Mouse (Mus musculus) hindbrain, embryonic 14.5 days (tissue): ENCODE data around the gene Tnfsf8. TPM values are rescaled to one million over a fixed set of nuclear protein-coding genes. Genes with fewer than 3 reads are reported as not detected.

Experiments used
- ATAC-seq: fragments of 200-750 bp; cut with Nextera tagmentation; 2 replicates; pipeline ENCODE4 v1.8.0; 2017; ENCODE audit warnings: moderate number of reproducible peaks, mild to moderate bottlenecking, moderate TSS enrichment, moderate library complexity; ENCODE audit not compliant: low FRiP score
- DNase-seq: peaks from one replicate; pipeline ENCODE4 v3.0.0-alpha.2; 2015; ENCODE audit warnings: low spot score
- H3K27ac ChIP-seq: fragments of 300-500 bp; sonication (generic); 2 replicates; pipeline ENCODE4 v1.5.1; 2014; ENCODE audit warnings: mild to moderate bottlenecking, moderate library complexity
- H3K27me3 ChIP-seq: fragments of 300-500 bp; sonication (generic); 2 replicates; pipeline ENCODE4 v1.6.1; 2014; ENCODE audit warnings: mild to moderate bottlenecking, low read length, mixed read lengths; ENCODE audit not compliant: control insufficient read depth, insufficient read depth
- H3K36me3 ChIP-seq: fragments of 300-500 bp; sonication (generic); replicated peaks from 2 replicates; pipeline ENCODE4 v1.6.1; 2014; ENCODE audit not compliant: control insufficient read depth, insufficient read depth
- H3K4me1 ChIP-seq: fragments of 300-500 bp; sonication (generic); replicated peaks from 2 replicates; pipeline ENCODE4 v1.6.1; 2014; ENCODE audit warnings: antibody characterized with exemption, low read length, mixed read lengths; ENCODE audit not compliant: control insufficient read depth, insufficient read depth
- H3K4me2 ChIP-seq: fragments of 300-500 bp; sonication (generic); replicated peaks from 2 replicates; pipeline ENCODE4 v1.6.1; 2014; ENCODE audit warnings: mild to moderate bottlenecking, moderate library complexity
- H3K4me3 ChIP-seq: fragments of 300-500 bp; sonication (generic); replicated peaks from 2 replicates; pipeline ENCODE4 v1.5.1; 2014; ENCODE audit warnings: mild to moderate bottlenecking, low read length
- H3K9ac ChIP-seq: fragments of 300-500 bp; sonication (generic); 2 replicates; pipeline ENCODE4 v1.6.1; 2014
- H3K9me3 ChIP-seq: fragments of 300-500 bp; sonication (generic); 2 replicates; pipeline ENCODE4 v1.6.1; 2016; ENCODE audit warnings: low read length; ENCODE audit not compliant: control insufficient read depth
- WGBS: fragments of 180-500 bp; shearing (Covaris S2); extraction: QIAGEN DNeasy Blood & Tissue Kit; methylation state at CpG from one replicate; pipeline ENCODE4 v1.1.7; 2014; 5-methylcytosine and 5-hydroxymethylcytosine counted together
- polyA plus RNA-seq: library from polyadenylated mRNA; unstranded; fragments of >200 nt; fragmentation: Nextera tagmentation; extraction: Ambion mirVana; gene quantifications from 2 replicates; pipeline ENCODE4 v1.2.1, GENCODE M21; 2014

Tnfsf8 gene
- polyA plus RNA-seq, 1 experiment from 2014 or later, result not detected

DNA sequence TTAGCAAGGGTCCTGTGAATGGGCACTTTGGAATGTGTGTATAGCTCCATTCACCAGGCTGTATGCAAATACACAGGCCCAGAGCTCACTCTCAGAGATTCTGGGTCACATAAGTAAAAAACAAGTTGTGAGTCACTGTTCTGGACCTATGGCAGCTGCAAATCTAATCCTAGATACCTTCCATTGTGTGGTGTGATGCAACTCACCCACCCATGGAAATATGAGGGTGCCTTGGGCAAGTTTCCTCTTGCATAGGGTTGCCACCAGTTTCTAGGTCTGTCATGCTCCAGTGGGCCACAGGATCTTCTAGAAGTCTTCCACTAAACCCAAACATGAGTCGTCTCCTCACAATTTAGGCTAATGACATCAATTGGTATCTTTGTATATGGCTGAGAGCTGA is 64.6 kb downstream of the Tnfsf8 start:
- no peak overlapping the region for H3K9ac ChIP-seq
- no peaks in the 10 kb centered on the region for H3K27me3 ChIP-seq
- 98% methylated on average over 1 of the region's 1 CpGs for WGBS
- H3K4me2 ChIP-seq, result no peak overlapping the region
- H3K4me3 ChIP-seq, result no peak overlapping the region
- no peak overlapping the region for H3K27ac ChIP-seq
- no peaks in the 10 kb centered on the region for H3K36me3 ChIP-seq
- H3K4me1 ChIP-seq, result no peaks in the 10 kb centered on the region
- no peak for DNase-seq
- H3K9me3 ChIP-seq, result no peaks in the 10 kb centered on the region
- ATAC-seq, result no peak

DNA sequence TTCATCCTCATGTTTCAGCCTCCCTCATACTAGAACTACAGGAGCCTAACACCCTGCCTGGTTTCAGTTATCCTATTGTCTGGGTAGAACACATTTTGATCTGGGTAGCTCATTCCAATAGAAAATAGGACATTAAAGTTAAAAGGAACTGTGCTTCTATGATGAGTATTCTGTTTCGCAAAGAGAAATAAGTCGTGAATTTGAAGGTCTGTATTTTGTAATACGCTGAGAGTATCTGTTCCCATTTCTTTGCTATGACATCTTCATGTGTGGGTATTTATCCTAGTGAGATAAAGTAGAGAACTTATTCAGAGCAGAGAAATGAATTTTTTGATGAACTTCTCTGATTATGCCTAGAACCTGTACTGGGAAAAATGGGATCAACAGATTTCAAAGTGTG is 68.8 kb downstream of the Tnfsf8 start:
- Histone ChIP-seq H3K4me3 (no peak overlapping the region), H3K27me3 (no peaks in the 10 kb centered on the region), H3K27ac (no peak overlapping the region), H3K9ac (no peak overlapping the region), H3K36me3 (no peaks in the 10 kb centered on the region), H3K9me3 (no peaks in the 10 kb centered on the region), H3K4me1 (no peaks in the 10 kb centered on the region), H3K4me2 (no peak overlapping the region)
- 90% methylated on average over 3 of the region's 3 CpGs for WGBS
- ATAC-seq (no peak), DNase-seq (no peak)

DNA sequence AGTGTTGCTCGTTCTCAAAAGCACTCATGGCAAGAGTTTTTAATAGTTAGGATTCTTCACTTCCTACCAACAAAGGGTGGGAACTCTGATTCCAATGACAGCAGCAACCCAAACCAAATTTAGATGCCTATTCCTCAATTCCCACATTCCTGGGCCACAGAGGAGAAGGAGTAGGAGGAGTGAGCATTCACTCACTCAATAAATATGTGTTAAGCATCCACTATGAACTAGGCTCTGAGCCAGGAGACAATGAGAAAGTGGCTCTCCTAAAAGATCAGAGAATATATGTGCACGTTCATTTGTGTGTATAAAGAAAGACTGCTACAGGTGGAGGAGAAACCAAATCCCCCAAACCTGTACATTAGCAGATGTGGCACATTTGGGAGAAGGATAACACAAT is 75.7 kb downstream of the Tnfsf8 start:
- Histone ChIP-seq H3K4me2 (no peak overlapping the region), H3K36me3 (no peaks in the 10 kb centered on the region), H3K27ac (no peak overlapping the region), H3K27me3 (no peaks in the 10 kb centered on the region), H3K4me1 (no peaks in the 10 kb centered on the region), H3K4me3 (no peak overlapping the region), H3K9me3 (no peaks in the 10 kb centered on the region), H3K9ac (no peak overlapping the region)
- DNase-seq (no peak), ATAC-seq (no peak)
- 87% methylated on average over 2 of the region's 2 CpGs for WGBS

DNA sequence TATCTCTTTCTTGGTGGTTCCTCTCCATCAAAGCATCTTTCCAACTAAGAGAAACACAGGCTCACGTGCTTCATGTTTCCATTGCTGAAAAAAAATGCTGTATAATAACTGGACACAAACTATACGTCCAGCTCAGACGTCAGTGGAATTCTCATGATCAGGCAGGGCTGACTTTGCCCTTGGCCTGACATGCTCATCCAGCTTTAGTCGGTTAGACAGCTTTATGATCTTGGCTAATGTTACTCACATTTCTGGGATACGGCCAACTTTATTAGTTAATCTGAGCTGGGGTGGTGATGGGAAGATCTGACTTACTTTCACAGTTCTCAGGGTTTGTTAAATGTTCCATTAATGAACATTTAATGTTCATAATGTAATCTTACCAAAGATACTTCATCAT is 77.3 kb downstream of the Tnfsf8 start:
- H3K27me3 ChIP-seq, result no peaks in the 10 kb centered on the region
- ATAC-seq, result no peak
- no peak overlapping the region for H3K4me2 ChIP-seq
- no peaks in the 10 kb centered on the region for H3K4me1 ChIP-seq
- H3K9me3 ChIP-seq, result no peaks in the 10 kb centered on the region
- no peak overlapping the region for H3K27ac ChIP-seq
- H3K36me3 ChIP-seq, result no peaks in the 10 kb centered on the region
- DNase-seq, result no peak
- H3K4me3 ChIP-seq, result no peak overlapping the region
- 90% methylated on average over 5 of the region's 5 CpGs for WGBS
- H3K9ac ChIP-seq, result no peak overlapping the region

DNA sequence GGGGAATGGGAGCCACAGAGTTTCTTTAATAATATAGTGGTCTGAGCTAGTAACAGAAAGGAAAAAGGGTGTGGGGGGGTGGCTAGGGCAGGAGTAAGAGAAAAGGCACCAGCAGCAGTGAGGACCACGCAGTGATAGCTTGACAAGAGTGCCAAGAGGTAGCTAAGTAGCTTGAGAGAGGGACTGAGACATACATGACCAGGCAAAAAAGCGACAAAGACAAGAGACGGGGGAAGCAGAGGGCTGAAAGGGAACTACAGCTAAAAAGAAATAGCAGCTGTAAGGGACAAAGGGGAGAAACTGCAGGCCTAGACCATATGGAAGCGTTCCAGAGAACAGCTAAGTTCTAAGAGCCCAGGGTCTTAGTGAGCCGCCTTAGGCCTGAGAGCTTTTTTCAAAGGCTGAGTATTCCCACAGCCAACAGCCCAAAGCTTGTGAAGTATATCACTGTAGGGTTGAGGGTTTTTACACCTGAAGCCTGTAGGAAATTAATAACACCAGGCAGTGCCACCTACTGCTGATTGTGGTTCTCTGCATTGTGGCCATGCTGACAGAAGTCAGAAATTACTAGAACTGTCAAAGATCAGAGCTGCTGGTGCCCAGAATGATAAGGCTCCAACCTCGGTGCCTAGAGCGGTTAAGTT is 78.1 kb downstream of the Tnfsf8 start:
- Histone ChIP-seq H3K4me2 (no peak overlapping the region), H3K27ac (no peak overlapping the region), H3K36me3 (no peaks in the 10 kb centered on the region), H3K27me3 (no peaks in the 10 kb centered on the region), H3K9ac (no peak overlapping the region), H3K4me3 (no peak overlapping the region), H3K4me1 (no peaks in the 10 kb centered on the region), H3K9me3 (no peaks in the 10 kb centered on the region)
- DNase-seq (peak; percentile 32), ATAC-seq (no peak)
- WGBS, result 78% methylated on average over 7 of the region's 7 CpGs

Other genes starting within 250 kb of the Tnfsf8 start
- not detected in 2 replicates for gene Tex48, start 238.9 kb downstream of the Tnfsf8 start, polyA plus RNA-seq
- gene Gm11214, start 198.0 kb downstream of the Tnfsf8 start, polyA plus RNA-seq, result not detected in 2 replicates
- gene Tnfsf15, start 116.2 kb downstream of the Tnfsf8 start, polyA plus RNA-seq, result not detected in 2 replicates
- 73.3 and 84.1 TPM in 2 replicates for gene Tnc, start 185.7 kb upstream of the Tnfsf8 start, polyA plus RNA-seq